Mouse (Mus musculus): ENCODE results near the gene Gsn.

DNA sequence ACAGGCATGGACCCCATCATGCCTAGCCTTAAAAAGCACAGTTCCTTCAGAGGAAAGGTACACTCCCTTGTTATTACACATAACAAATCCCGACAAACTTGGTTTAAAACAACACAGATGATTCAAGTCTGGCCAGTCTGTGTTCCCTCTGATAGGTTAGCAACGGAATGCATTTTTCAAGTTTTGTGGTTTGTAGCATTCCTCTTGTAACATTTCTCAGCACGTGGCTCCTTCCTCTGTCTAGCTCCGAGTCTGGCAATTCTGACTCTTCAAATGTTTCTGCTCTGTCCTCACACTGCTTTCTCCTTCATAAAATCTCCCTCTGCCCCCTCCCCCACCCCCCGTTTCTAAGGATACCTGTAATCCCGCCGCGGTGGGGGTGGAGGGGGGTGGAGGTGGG lies 26.0 kb upstream of the Gsn start:
- TF ChIP-seq POLR2A (IDR thresholded peaks at IDR 0.05; ENCODE audit: insufficient read depth, low read length), result no peak
- TF ChIP-seq CTCF (IDR thresholded peaks at IDR 0.05; ENCODE audit: low read depth, low read length), result no peak

All from ES-Bruce4 (cell line).